Comparison of ENCODE assay signal across 28 mouse cellular contexts in the genomic region with DNA sequence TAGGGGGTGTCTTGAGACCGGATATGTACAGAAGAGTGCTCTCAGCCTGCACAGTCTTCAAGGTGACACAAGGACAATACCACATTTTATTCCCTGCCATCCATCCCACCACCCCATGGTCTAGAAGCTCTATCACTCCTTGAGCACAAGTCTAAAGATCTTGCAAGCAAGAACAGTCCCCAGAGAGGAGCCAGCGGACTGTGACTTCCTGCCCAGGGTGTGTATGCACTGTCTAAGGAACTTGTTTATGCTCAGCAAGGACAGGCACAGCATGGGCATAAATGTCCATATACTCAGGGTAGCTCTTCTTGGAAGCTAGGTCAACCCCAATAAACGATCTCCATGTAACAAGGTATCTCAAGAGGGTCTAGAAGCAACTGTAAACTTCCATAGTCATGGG. TPM values are rescaled to one million over a fixed set of nuclear protein-coding genes. Genes with fewer than 3 reads are reported as not detected.
"Had no signal": no experiment of that assay in that cellular context is flagged by ENCODE, and none has a peak within 500 bp of the region (broad histone marks: within the 10 kb centered on the region; RNA-seq: fewer than 3 reads in every experiment).

No protein-coding gene starts in this region.

- H3K4me2 ChIP-seq: limb, embryonic 12.5 days; limb, embryonic 15.5 days; liver, embryonic 11.5 days; liver, embryonic 15.5 days; lung, embryonic 15.5 days; midbrain, embryonic 11.5 days; neural tube, embryonic 12.5 days; neural tube, embryonic 15.5 days; stomach, embryonic 15.5 days had no signal

- H3K4me3 ChIP-seq: limb, embryonic 12.5 days; limb, embryonic 15.5 days; liver, embryonic 15.5 days; lung, embryonic 15.5 days; megakaryocyte, embryonic 14.5 days; neural tube, embryonic 12.5 days; neural tube, embryonic 15.5 days; stomach, embryonic 15.5 days had no signal

- H3K9ac ChIP-seq: limb, embryonic 12.5 days; limb, embryonic 15.5 days; liver, embryonic 15.5 days; lung, embryonic 15.5 days; neural tube, embryonic 12.5 days; neural tube, embryonic 15.5 days; stomach, embryonic 15.5 days had no signal

- DNase-seq: kidney, adult 18-20 months; kidney, adult 9 months; kidney, postnatal 14 days; kidney, postnatal 4 days; left cerebral cortex, postnatal 4 days; lung, adult 18-20 months; lung, postnatal 10 days; lung, postnatal 36 days; midbrain, embryonic 14.5 days; retina, postnatal 1 day; right cerebral cortex, postnatal 25 days; thymus, postnatal 25 days had no signal

- H3K9me3 ChIP-seq: limb, embryonic 12.5 days; limb, embryonic 15.5 days; liver, embryonic 15.5 days; lung, embryonic 15.5 days; neural tube, embryonic 12.5 days; neural tube, embryonic 15.5 days; stomach, embryonic 15.5 days had no signal

- H3K36me3 ChIP-seq: limb, embryonic 12.5 days; limb, embryonic 15.5 days; liver, embryonic 15.5 days; lung, embryonic 15.5 days; neural tube, embryonic 12.5 days; neural tube, embryonic 15.5 days; stomach, embryonic 15.5 days had no signal

- H3K27ac ChIP-seq: limb, embryonic 12.5 days; limb, embryonic 15.5 days; liver, embryonic 15.5 days; lung, embryonic 15.5 days; neural tube, embryonic 12.5 days; stomach, embryonic 15.5 days had no signal

- H3K27me3 ChIP-seq: neural tube, embryonic 15.5 days had no signal

RNA-seq across cellular contexts. Expression of a gene that starts 0.7 kb away (rescaled TPM):
- total RNA-seq: layer of hippocampus, adult 18-20 months; layer of hippocampus, postnatal 14 days; left cerebral cortex, adult 8-10 months; left cerebral cortex, postnatal 14 days; left cerebral cortex, postnatal 4 days had no signal
- polyA plus RNA-seq: kidney, embryonic 16.5 days; limb, embryonic 12.5 days; limb, embryonic 15.5 days; liver, embryonic 11.5 days; liver, embryonic 15.5 days; lung, embryonic 15.5 days; midbrain, embryonic 14.5 days; neural tube, embryonic 12.5 days; neural tube, embryonic 15.5 days; thymus, postnatal 0 days had no signal

RNA-seq across cellular contexts. Expression of a gene that starts 2.2 kb away (rescaled TPM):
- polyA plus RNA-seq: liver, embryonic 15.5 days; thymus, postnatal 0 days had no signal

RNA-seq across cellular contexts. Expression of a gene that starts 32.8 kb away (rescaled TPM):
- polyA plus RNA-seq: limb, embryonic 12.5 days; liver, embryonic 11.5 days had no signal
